Mouse (Mus musculus): ENCODE data around the gene Mrpl35.
"Not testable (repeated sequence)": the region's sequence is repeated elsewhere in the genome, so short reads cannot be mapped to it uniquely, and the experiment has no call there.

Mrpl35 gene

DNA sequence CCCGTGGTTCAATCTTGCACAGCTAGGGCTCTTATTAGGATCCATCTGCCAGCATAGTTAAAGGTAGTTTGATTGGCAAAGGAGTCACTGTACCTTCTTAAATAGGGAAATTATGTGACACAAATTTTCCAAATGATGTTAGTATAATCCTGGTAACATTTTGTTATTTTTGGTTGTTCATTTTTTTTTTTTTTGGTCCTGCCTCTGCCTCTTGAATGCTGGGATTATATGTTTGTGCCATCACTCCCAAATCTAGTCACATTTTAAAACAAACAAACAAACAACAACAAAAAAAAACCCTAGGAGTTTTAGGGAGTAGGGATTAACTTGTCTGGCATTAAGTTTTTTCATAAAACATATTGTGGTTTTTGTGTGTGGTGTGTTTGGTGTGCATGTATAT lies at the start of gene Mrpl35:
Gene Mrpl35 (minus strand): TSS at position 101 of the 400 bp plus-strand sequence.
- no peak for DNase-seq (ENCODE audit: low read depth, low spot score)

- DNase-seq (ENCODE audit: low read depth, low spot score) = no peak
These were observed 44.6 kb upstream of the Mrpl35 start for GRCm38 (mm10) chr6:71871396-71871795.

GRCm38 (mm10) chr6:71868809-71869208 lies 42.0 kb upstream of the Mrpl35 start:
- DNase-seq (ENCODE audit: low read depth, low spot score) = peak; percentile 7

DNA sequence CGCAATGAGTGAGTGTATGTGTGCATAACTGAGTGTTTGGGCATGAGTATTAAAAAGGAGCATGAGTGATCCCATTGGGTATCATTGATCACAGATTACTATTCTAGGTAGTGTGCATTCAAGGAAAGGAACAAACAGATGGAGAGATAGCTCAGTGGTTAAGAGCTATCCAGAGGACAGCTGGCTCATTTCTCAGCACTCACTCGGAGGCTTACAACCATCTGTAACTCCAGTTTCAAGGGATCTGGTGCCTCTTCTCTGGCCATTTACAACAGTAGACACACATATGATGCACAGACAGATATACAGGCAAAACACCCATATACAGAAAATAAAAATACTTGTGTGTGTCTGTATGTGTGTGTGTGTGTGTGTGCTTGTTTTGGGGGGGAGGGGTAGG lies 41.0 kb upstream of the Mrpl35 start:
- DNase-seq (ENCODE audit: low read depth, low spot score) = no peak

- not testable (repeated sequence) for DNase-seq (ENCODE audit: low read depth, low spot score)
These were observed 20.1 kb upstream of the Mrpl35 start for GRCm38 (mm10) chr6:71846906-71847305.

GRCm38 (mm10) chr6:71840597-71841290 lies 14.0 kb upstream of the Mrpl35 start:
- no peak for DNase-seq (ENCODE audit: low read depth, low spot score)

DNA sequence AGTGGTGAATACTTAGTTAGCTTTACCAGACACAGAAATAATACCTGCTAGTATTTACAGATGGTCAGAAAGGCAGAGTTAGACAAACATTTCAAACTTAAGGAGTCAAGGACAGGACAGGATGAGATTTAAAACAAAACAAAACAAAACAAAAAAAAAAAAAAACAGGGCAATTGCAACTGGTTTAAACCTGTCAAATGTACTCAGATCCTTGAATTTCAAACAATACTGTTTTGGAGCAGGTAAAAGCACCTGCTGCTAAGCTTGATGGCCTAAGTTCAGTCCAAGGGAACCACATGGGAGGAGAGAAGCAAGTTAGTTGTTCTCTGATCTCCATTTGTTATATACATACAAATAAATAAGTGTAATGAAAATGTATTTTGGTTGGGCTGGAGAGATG lies 13.0 kb upstream of the Mrpl35 start:
- DNase-seq (ENCODE audit: low read depth, low spot score) = no peak

- no peak for DNase-seq (ENCODE audit: low read depth, low spot score)
These were observed 10.0 kb upstream of the Mrpl35 start for GRCm38 (mm10) chr6:71836811-71837210.

- DNase-seq (ENCODE audit: low read depth, low spot score) = peak; percentile 90
These were observed 4.8 kb upstream of the Mrpl35 start for GRCm38 (mm10) chr6:71831581-71831960.

GRCm38 (mm10) chr6:71830690-71831580 lies 4.2 kb upstream of the Mrpl35 start, which contains the start of gene Immt:
Gene Immt (plus strand): TSS chr6:71831331.
- DNase-seq (ENCODE audit: low read depth, low spot score) = peak; percentile 92

- DNase-seq (ENCODE audit: low read depth, low spot score) = no peak
These were observed 3.0 kb upstream of the Mrpl35 start for GRCm38 (mm10) chr6:71829768-71830167.

DNA sequence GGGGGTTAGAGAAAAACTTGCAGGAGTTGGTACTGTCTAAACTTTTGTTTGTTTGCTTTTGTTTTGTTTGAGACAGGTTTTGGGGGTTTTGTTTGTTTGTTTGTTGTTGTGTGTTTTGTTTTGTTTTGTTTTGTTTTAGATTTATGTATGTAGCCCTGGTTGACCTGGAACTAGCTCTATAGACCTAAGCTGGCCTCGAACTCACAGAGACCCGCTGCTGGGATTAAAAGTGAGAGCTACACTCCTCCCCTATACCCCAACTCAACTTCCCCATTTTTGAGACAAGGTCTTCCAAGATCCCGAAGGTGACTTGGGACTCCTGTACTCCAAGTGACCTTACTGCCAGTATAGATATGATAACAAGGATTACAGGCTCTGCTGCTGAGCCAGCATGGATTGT lies 2.8 kb downstream of the Mrpl35 start:
- no peak for DNase-seq (ENCODE audit: low read depth, low spot score)

DNA sequence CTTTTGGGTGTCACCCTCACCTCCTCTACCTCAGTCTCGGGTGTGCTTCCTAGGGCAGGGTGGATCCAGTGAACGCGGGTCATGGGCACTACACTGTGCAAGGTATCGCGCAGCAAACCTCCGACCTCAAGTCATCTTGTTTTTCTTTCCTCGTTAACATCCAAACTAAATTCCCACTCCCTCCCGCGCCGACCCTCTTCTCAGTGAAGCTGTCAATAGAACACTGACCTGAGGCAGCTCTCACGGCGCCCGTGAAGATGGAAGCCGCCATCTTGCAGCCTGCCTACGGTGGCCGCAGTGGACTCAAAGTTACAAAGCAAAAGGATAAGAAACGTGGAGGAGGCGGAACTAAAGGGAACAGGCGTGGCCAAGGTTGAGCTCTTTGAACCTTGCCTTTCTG lies 3.3 kb downstream of the Mrpl35 start:
- DNase-seq (ENCODE audit: low read depth, low spot score) = peak; percentile 84

DNA sequence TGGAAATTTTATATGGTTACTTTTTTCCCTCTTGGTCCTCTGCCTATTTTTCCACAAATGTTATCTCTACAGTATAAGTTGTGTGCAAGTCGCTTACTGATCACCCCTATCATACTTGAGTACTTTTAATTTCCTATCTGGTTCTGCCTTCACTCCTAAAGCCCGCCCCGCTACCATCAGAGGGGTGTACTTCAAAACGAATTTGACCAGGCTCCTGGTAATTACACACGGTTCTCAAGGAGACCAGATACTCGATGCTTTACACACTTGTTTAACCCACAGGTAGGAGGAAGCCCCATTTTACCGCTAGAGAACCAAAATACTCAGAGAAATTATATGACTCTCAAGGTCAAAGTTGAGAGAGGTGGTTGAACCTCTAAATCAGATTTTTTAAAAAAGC lies 3.7 kb downstream of the Mrpl35 start:
- no peak for DNase-seq (ENCODE audit: low read depth, low spot score)

DNA sequence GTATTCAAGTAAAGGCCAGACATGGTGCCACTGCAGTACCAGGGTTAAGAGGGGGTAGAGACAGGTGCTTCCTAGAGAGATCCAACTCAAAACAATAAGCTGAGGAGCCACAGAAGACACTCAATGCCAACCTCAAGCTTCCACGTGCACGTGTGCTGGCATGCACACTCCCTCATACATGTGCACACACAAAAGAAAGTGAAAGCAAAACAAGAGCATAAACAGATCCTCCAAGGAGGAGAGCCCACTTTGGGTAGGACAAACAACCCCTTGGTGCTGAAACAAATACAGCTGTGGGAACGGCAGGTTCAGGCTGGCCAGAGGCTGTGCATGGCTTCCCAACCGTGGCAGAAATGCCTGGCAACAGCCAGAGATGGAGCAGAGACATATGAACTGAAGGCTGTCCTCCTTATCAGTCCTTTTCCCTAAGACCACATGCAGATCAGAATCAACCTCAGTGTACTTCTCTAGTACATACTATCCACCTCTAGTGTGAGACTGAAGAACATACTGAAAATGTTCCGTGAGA lies 6.9 kb downstream of the Mrpl35 start:
- peak; percentile 44 for DNase-seq (ENCODE audit: low read depth, low spot score)

GRCm38 (mm10) chr6:71812820-71813219 lies 13.9 kb downstream of the Mrpl35 start:
- DNase-seq (ENCODE audit: low read depth, low spot score) = no peak

GRCm38 (mm10) chr6:71809890-71810289 lies 16.9 kb downstream of the Mrpl35 start:
- DNase-seq (ENCODE audit: low read depth, low spot score) = no peak

DNA sequence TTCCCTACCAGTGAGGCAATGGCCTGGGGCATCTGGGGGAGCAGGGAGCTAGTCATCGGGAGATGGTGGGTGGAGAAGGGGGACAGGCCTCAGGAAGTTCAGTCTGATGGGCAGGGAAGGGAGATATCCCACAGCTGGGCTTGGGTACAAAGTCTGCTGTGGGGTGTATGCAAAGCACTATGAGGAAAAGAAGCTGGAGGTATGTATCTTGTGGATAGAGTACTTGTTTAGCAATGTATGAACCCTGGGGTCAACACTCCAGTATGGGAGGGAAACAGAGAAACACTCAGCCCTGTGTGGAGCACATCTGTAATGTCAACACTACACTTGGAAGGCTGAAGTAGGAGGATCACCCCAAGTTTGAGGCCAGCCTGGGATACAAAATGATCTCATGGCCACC lies 20.1 kb downstream of the Mrpl35 start:
- no peak for DNase-seq (ENCODE audit: low read depth, low spot score)

DNA sequence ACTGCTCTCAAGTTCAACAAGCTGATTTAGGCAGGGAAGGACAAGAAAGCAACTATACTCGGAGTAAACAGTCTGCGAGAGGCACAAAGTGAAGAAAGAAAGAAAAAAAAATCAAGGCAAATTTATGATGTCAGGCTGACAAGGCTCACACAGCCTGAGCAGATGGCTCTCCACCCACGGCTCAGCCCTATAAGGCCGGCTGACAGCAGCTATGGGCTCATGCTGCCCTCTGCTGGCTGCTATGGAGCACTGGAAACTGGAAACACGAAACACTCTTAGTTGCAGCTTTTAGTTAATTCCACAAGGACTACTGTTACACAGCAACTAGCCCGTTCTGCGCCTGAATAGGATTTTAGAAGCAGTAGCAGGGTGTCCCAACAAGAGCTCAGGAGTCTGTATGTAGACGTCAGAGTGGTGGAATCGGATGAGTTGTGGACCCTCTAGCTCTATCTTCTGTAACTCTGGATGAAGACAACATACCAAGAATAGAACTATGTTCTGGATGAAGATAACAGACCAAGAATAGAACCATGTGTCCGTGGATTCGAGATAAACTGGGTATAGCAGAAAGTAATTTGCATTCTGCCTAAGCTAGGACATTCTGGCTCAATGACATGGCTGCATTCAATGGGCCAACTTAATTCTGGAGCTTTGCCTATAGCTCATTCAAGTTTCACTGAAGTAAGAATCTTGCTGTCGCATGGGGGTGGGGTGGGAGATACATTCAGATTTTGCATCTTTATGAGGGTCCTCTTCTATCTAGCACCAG lies 22.5 kb downstream of the Mrpl35 start:
- peak; percentile 59 for DNase-seq (ENCODE audit: low read depth, low spot score)

GRCm38 (mm10) chr6:71803609-71804008 lies 23.2 kb downstream of the Mrpl35 start:
- DNase-seq (ENCODE audit: low read depth, low spot score) = no peak

- DNase-seq (ENCODE audit: low read depth, low spot score) = no peak
These were observed 25.1 kb downstream of the Mrpl35 start for GRCm38 (mm10) chr6:71801714-71802094.

Measured in A20 (cell line).